Mouse (Mus musculus): Measurements from ENCODE around the gene Kcnk1. TPM values are rescaled to one million over a fixed set of nuclear protein-coding genes. Genes with fewer than 3 reads are reported as not detected.

Gene Kcnk1
- polyA plus RNA-seq, 1 experiment, result 14.7 TPM

GRCm38 (mm10) chr8:125960037-125960436, 34.9 kb upstream of the Kcnk1 start:
- no peak overlapping the region for H3K4me3 ChIP-seq (replicated peaks; ENCODE audit: extremely low read depth, low read depth, low read length)
- no peak for DNase-seq
- no peak for TF ChIP-seq CTCF (IDR thresholded peaks at IDR 0.05; ENCODE audit: insufficient read depth, low read length)
- no peak for TF ChIP-seq POLR2A (IDR thresholded peaks at IDR 0.05; ENCODE audit: borderline replicate concordance, extremely low read depth, low read depth, low read length)
- WGBS, result 80% methylated on average over 8 of the region's 8 CpGs
- H3K4me1 ChIP-seq (ENCODE audit: control insufficient read depth, insufficient read depth, low read length), result no peaks in the 10 kb centered on the region

DNA sequence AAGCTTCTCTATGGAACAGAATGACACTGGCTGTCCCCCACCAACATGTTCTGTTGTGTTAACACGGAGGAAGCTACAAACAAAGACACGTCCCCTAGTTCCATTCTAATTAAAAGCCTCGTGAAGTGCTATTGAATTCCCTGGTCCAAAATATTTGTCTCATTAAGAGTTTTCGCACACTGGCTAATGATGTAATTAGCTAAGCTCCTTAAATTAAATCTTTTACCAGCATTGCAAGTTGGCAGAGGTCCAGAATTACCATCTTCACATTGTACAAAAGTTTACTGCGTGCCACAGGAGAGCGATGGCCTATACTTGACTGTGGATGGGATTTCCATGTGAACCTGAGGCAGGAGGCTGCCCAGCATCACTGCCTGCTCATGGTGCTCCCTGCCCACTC, 33.2 kb upstream of the Kcnk1 start:
- no peaks in the 10 kb centered on the region for H3K4me1 ChIP-seq (ENCODE audit: control insufficient read depth, insufficient read depth, low read length)
- TF ChIP-seq POLR2A (IDR thresholded peaks at IDR 0.05; ENCODE audit: borderline replicate concordance, extremely low read depth, low read depth, low read length) (no peak), CTCF (IDR thresholded peaks at IDR 0.05; ENCODE audit: insufficient read depth, low read length) (no peak)
- WGBS, result 90% methylated on average over 6 of the region's 6 CpGs
- DNase-seq, result no peak
- H3K4me3 ChIP-seq (replicated peaks; ENCODE audit: extremely low read depth, low read depth, low read length), result no peak overlapping the region

DNA sequence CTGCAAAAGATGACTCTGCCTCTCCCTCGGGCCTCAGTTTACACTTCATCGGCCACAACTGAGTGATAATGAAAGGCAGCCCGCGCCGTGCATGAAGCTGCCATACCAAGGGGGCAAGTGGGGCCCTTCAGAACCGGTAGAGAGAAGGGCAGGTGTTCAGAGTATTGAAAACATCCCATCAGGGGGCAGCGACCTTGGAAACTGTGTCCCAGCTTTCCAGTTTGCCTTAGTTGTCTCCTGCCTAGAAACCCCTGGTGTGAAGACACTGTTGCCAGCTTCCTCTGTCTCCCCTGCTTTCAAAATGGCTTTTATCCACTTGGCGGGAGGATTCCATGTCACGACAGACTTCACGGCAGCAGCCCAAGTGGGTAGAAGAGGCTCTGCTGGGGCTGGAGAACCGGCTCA, 31.2 kb upstream of the Kcnk1 start:
- WGBS, result 6% methylated on average over 11 of the region's 11 CpGs
- DNase-seq, result no peak
- no peak overlapping the region for H3K4me3 ChIP-seq (replicated peaks; ENCODE audit: extremely low read depth, low read depth, low read length)
- TF ChIP-seq POLR2A (IDR thresholded peaks at IDR 0.05; ENCODE audit: borderline replicate concordance, extremely low read depth, low read depth, low read length), result no peak
- TF ChIP-seq CTCF (IDR thresholded peaks at IDR 0.05; ENCODE audit: insufficient read depth, low read length), result no peak
- H3K4me1 ChIP-seq (ENCODE audit: control insufficient read depth, insufficient read depth, low read length), result no peaks in the 10 kb centered on the region

DNA sequence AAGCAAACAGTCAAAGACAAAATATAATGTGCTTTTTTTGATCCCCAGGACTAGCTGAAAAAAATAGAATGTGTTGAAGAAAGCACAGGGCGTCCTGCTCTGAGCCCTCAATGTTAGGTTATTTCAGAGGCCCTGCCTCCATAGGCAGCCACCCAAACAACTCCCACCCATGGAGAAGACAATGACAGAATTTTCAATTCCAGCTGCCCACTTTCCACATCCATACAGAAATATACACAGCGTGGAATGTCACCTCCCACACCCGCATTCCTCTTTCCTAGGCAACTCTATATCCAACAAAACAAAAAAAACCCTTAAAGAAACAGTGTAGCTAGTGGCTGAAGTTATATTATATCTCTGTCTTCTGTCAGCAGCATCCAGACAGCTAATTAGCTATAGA, 23.6 kb upstream of the Kcnk1 start:
- DNase-seq, result no peak
- WGBS, result 32% methylated on average over 3 of the region's 3 CpGs
- H3K4me3 ChIP-seq (replicated peaks; ENCODE audit: extremely low read depth, low read depth, low read length), result no peak overlapping the region
- no peak for TF ChIP-seq POLR2A (IDR thresholded peaks at IDR 0.05; ENCODE audit: borderline replicate concordance, extremely low read depth, low read depth, low read length)
- TF ChIP-seq CTCF (IDR thresholded peaks at IDR 0.05; ENCODE audit: insufficient read depth, low read length), result no peak
- no peaks in the 10 kb centered on the region for H3K4me1 ChIP-seq (ENCODE audit: control insufficient read depth, insufficient read depth, low read length)

DNA sequence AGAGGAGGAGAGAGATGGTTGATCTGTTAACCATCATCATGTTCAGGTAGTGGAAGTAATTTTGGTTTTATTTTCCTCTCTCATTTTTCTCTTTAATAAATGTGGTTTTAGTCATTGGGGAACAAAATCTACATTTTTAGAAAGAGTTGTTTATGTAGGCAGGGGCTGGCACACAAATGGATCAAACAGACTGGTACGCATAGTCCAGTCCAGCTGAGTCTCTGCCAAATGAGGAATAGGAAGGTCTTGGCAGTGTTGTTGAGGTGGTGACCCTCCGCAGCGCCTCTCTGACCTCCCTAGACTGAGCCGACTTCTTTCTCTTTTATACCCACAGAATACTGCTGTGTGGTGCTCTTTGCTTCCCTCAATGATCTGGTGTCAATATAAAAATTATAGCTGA, 19.0 kb upstream of the Kcnk1 start:
- H3K4me3 ChIP-seq (replicated peaks; ENCODE audit: extremely low read depth, low read depth, low read length), result no peak overlapping the region
- no peak for TF ChIP-seq CTCF (IDR thresholded peaks at IDR 0.05; ENCODE audit: insufficient read depth, low read length)
- TF ChIP-seq POLR2A (IDR thresholded peaks at IDR 0.05; ENCODE audit: borderline replicate concordance, extremely low read depth, low read depth, low read length), result no peak
- DNase-seq, result no peak
- WGBS, result 81% methylated on average over 4 of the region's 4 CpGs
- no peaks in the 10 kb centered on the region for H3K4me1 ChIP-seq (ENCODE audit: control insufficient read depth, insufficient read depth, low read length)

DNA sequence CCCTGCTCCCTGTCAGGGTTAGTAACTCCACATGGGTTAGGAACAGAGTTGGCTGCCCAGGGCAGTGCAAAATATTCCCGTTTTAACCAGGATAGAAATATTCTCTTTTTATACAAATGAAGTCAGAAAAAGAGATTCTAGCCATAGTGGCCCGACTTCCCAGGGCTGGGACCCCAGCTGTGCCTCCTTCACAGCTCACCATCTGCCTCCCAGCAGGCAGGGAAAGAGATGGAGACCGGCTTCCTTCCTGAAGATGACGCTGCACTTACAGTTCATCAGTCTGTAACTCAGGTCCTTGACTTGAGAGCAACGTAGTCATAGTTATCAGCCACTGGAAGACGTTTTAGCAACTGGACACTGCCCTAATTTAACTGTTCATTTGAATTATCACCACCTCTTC, 14.1 kb upstream of the Kcnk1 start:
- 19% methylated on average over 6 of the region's 6 CpGs for WGBS
- H3K4me1 ChIP-seq (ENCODE audit: control insufficient read depth, insufficient read depth, low read length), result no peaks in the 10 kb centered on the region
- H3K4me3 ChIP-seq (replicated peaks; ENCODE audit: extremely low read depth, low read depth, low read length), result no peak overlapping the region
- TF ChIP-seq CTCF (IDR thresholded peaks at IDR 0.05; ENCODE audit: insufficient read depth, low read length) (no peak), POLR2A (IDR thresholded peaks at IDR 0.05; ENCODE audit: borderline replicate concordance, extremely low read depth, low read depth, low read length) (no peak)
- no peak for DNase-seq

DNA sequence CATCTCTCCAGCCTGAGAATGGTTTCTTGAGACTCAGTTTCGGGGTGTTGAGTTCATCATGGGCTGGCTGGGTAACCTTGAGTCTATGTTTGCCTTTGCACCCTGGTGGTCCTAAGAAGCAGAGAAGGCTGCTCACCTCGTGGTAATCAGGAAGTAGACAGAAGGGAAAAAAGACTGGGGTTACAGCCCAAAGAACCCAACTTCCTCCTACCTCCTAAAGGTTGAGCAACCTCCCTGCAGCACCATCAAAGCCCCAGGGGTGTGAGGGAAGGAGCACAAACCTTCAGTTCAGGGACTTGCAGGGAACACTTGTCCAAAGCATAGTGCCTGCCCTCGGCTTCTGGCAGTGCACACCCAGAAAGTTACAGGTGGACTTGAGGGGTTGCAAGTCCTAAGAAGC, 11.5 kb upstream of the Kcnk1 start:
- no peak overlapping the region for H3K4me3 ChIP-seq (replicated peaks; ENCODE audit: extremely low read depth, low read depth, low read length)
- 57% methylated on average over 3 of the region's 3 CpGs for WGBS
- TF ChIP-seq CTCF (IDR thresholded peaks at IDR 0.05; ENCODE audit: insufficient read depth, low read length) (no peak), POLR2A (IDR thresholded peaks at IDR 0.05; ENCODE audit: borderline replicate concordance, extremely low read depth, low read depth, low read length) (no peak)

GRCm38 (mm10) chr8:125984140-125984539, 10.8 kb upstream of the Kcnk1 start:
- H3K4me1 ChIP-seq (ENCODE audit: control insufficient read depth, insufficient read depth, low read length), result no peaks in the 10 kb centered on the region; the same call in 1 of the 2 replicates
- TF ChIP-seq CTCF (IDR thresholded peaks at IDR 0.05; ENCODE audit: insufficient read depth, low read length), result no peak
- TF ChIP-seq POLR2A (IDR thresholded peaks at IDR 0.05; ENCODE audit: borderline replicate concordance, extremely low read depth, low read depth, low read length), result no peak
- H3K4me3 ChIP-seq (replicated peaks; ENCODE audit: extremely low read depth, low read depth, low read length), result no peak overlapping the region
- WGBS, result 85% methylated on average over 4 of the region's 4 CpGs
- no peak for DNase-seq

More for the DNA sequence above, 11.5 kb upstream of the Kcnk1 start:
- no peak for DNase-seq
- no peaks in the 10 kb centered on the region; the same call in 1 of the 2 replicates for H3K4me1 ChIP-seq (ENCODE audit: control insufficient read depth, insufficient read depth, low read length)

DNA sequence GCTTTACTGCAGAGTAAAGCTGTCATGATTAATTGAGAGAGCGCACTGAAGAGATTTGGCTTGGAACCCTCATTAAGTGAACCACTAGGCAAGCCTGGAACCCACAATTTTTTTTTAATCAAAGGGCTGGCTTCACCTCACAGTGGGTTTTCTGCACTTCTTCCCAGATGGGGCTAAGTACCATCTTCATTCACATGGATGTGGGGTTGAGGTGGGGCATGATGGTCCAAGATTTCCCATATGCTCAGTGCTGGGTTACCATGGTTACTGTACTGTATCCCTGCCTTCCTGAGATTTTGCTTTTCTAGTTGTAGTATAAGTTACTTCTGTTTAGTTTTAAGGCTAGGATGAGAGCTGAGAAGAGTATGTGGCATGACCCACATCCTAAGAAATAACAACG, 9.6 kb upstream of the Kcnk1 start:
- no peak for DNase-seq
- Histone ChIP-seq H3K4me3 (replicated peaks; ENCODE audit: extremely low read depth, low read depth, low read length) (no peak overlapping the region), H3K4me1 (ENCODE audit: control insufficient read depth, insufficient read depth, low read length) (no peaks in the 10 kb centered on the region; the same call in 1 of the 2 replicates)
- TF ChIP-seq CTCF (IDR thresholded peaks at IDR 0.05; ENCODE audit: insufficient read depth, low read length) (no peak), POLR2A (IDR thresholded peaks at IDR 0.05; ENCODE audit: borderline replicate concordance, extremely low read depth, low read depth, low read length) (no peak)
- WGBS, result 93% methylated on average over 2 of the region's 2 CpGs

- WGBS, result 38% methylated on average over 6 of the region's 6 CpGs
- no peak for TF ChIP-seq POLR2A (IDR thresholded peaks at IDR 0.05; ENCODE audit: borderline replicate concordance, extremely low read depth, low read depth, low read length)
- TF ChIP-seq CTCF (IDR thresholded peaks at IDR 0.05; ENCODE audit: insufficient read depth, low read length), result no peak
- Histone ChIP-seq H3K4me3 (replicated peaks; ENCODE audit: extremely low read depth, low read depth, low read length) (no peak overlapping the region), H3K4me1 (ENCODE audit: control insufficient read depth, insufficient read depth, low read length) (no peaks in the 10 kb centered on the region; the same call in 1 of the 2 replicates)
- DNase-seq, result no peak
Observed at GRCm38 (mm10) chr8:125986999-125987589, 7.9 kb upstream of the Kcnk1 start.

All from lung, adult 2 months (tissue).